Mouse (Mus musculus) ES-E14 (cell line): ENCODE results near the gene Lhfpl5.

Experiments
- CHD2 ChIP-seq: IDR thresholded peaks from 2 replicates; pipeline ENCODE4 v1.6.1; 2014; ENCODE audit warnings: mild to moderate bottlenecking, low read depth, low read length, inconsistent platforms
- HCFC1 ChIP-seq: IDR thresholded peaks from 2 replicates; pipeline ENCODE4 v1.6.1; 2012; ENCODE audit warnings: low read length, inconsistent platforms, borderline replicate concordance; ENCODE audit not compliant: insufficient read depth
- ZNF384 ChIP-seq: IDR thresholded peaks from 2 replicates; pipeline ENCODE4 v1.6.1; 2012; ENCODE audit warnings: low read depth, low read length, inconsistent platforms

- no peak for TF ChIP-seq CHD2
- TF ChIP-seq HCFC1 = no peak
- no peak for TF ChIP-seq ZNF384
Observed at GRCm38 (mm10) chr17:28565181-28565580, 10.3 kb upstream of the Lhfpl5 start.
